Mouse (Mus musculus) hindbrain, embryonic 10.5 days (tissue): ENCODE measurements at regions not wholly inside any gene's neighbourhood (a gene's known extent, or its start where the extent isn't known, plus 50 kb on each side); places are given as distances from the start of the nearest gene placed in this dataset.
A peak's percentile ranks its signal among the peaks of the same experiment; 100 is the strongest.

ENCODE experiments used
- DNase-seq: peaks from one replicate; pipeline ENCODE4 v3.0.0-alpha.2; 2017; ENCODE audit warnings: low spot score
- H3K27ac ChIP-seq: fragments of 300-500 bp; sonication (generic); 2 replicates; pipeline ENCODE4 v1.5.1; 2016; ENCODE audit warnings: mild to moderate bottlenecking, moderate library complexity
- H3K27me3 ChIP-seq: fragments of 300-500 bp; sonication (generic); 2 replicates; pipeline ENCODE4 v1.6.1; 2016; ENCODE audit warnings: mild to moderate bottlenecking; ENCODE audit not compliant: poor library complexity, insufficient read depth, severe bottlenecking
- H3K36me3 ChIP-seq: fragments of 300-500 bp; sonication (generic); 2 replicates; pipeline ENCODE4 v1.6.1; 2016; ENCODE audit warnings: mild to moderate bottlenecking, moderate library complexity
- H3K4me1 ChIP-seq: fragments of 300-500 bp; sonication (generic); replicated peaks from 2 replicates; pipeline ENCODE4 v1.6.1; 2016; ENCODE audit warnings: mild to moderate bottlenecking
- H3K4me3 ChIP-seq: fragments of 300-500 bp; sonication (generic); 2 replicates; pipeline ENCODE4 v1.5.1; 2016; ENCODE audit warnings: mild to moderate bottlenecking, moderate library complexity
- H3K9me3 ChIP-seq: fragments of 300-500 bp; sonication (generic); 2 replicates; pipeline ENCODE4 v1.6.1; 2016; ENCODE audit warnings: mild to moderate bottlenecking, moderate library complexity
- WGBS: fragments of 180-500 bp; shearing (Covaris S2); methylation state at CpG from one replicate; pipeline ENCODE4 v1.1.7; 2016; 5-methylcytosine and 5-hydroxymethylcytosine counted together

DNA sequence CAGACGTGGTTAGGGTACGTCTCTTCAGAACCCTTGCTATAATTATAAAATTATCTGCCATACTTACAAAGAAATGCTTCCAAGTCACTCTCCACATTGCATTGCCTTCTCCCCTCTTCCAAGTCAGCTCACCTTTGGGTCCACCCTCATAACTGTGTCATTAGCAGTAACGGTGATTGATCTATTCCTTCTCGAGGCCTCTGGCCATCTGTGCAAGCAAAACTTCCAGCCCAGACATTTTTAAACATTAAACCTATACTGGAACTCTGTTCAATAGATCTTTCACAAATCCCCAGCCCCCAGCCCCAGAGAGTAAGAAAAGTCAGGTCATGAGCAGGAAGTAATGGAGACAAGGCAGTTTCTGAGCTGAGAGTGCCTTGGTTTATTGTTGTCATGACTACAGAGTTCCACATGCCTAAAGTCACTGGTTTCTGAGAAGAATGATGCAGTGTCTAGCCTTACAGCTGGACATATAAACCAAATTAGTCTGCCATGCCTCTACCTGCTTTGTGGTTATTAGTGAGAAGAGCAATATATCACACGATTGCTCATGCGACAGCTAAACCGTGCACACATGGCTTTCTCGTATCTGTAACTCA lies 156.1 kb upstream of the Lrig3 start:
- no peaks in the 10 kb centered on the region for H3K36me3 ChIP-seq
- WGBS = 79% methylated on average over 8 of the region's 8 CpGs
- no peak for DNase-seq
- no peak overlapping the region for H3K4me3 ChIP-seq
- no peaks in the 10 kb centered on the region for H3K9me3 ChIP-seq
- H3K4me1 ChIP-seq = peaks cover 9% of the 10 kb centered on the region; the same call in 1 of the 2 replicates
- no peaks in the 10 kb centered on the region for H3K27me3 ChIP-seq
- peak overlapping the region; percentile 45 for H3K27ac ChIP-seq

DNA sequence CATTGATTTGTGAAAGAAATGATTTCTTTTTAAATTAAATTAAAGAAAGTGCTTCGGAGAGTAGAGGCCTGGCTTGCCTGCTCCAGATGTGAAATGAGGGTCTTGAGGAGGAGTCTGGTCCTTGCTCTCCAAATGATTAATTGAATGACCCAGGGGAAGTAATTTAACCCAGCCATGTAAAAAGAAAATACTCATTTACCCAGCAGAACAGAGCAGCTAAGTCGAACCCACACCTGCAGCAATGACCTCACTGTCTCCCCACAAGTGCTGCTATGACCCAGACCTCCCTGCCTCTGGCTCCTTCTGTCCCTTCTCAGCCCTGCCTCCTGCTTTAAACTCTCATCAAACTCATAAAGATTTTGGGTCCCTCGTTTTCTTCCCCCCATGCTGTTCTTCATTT lies 155.4 kb upstream of the Lrig3 start:
- Histone ChIP-seq H3K4me3 (no peak overlapping the region), H3K36me3 (no peaks in the 10 kb centered on the region), H3K9me3 (no peaks in the 10 kb centered on the region), H3K27ac (no peak overlapping the region), H3K4me1 (peaks cover 9% of the 10 kb centered on the region; the same call in 1 of the 2 replicates), H3K27me3 (no peaks in the 10 kb centered on the region)
- 56% methylated on average over 3 of the region's 3 CpGs for WGBS
- DNase-seq = no peak

DNA sequence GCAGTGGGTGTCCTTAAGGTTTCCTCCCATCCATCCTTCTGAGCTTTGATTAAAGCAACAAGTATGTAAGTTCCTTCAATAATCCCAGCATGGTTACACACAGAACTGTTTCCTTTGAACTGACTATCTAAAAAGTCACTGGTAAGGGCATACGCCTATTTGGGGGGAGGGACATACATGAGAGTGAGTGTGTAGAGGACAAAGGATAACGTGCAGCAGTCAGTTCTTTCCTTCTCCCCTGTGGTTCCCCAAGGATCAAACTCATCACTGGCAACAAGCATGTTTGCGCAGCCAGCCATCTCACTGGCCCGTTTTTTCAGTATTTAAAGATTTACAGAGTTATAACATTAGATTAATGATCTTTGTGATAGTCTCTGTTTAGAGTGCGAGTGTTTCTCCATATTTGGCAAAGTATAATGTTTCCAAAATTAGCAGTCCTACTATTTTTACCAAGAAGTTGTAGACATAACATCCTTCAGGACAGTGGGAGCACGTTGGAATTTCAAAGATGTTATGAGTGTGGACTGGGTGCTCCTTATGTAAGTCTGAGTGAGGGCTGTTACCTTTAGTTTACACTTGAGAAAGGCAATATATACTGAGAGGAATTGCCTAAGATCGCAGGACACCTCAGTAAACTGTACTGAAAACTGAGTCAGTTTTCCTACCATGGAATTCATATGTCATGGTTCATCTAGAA lies 151.6 kb upstream of the Lrig3 start:
- H3K4me3 ChIP-seq = no peak overlapping the region
- peaks cover 9% of the 10 kb centered on the region; the same call in 1 of the 2 replicates for H3K4me1 ChIP-seq
- H3K27me3 ChIP-seq = no peaks in the 10 kb centered on the region
- H3K9me3 ChIP-seq = no peaks in the 10 kb centered on the region
- no peak overlapping the region for H3K27ac ChIP-seq
- WGBS = 82% methylated on average over 7 of the region's 7 CpGs
- DNase-seq = no peak
- no peaks in the 10 kb centered on the region for H3K36me3 ChIP-seq

DNA sequence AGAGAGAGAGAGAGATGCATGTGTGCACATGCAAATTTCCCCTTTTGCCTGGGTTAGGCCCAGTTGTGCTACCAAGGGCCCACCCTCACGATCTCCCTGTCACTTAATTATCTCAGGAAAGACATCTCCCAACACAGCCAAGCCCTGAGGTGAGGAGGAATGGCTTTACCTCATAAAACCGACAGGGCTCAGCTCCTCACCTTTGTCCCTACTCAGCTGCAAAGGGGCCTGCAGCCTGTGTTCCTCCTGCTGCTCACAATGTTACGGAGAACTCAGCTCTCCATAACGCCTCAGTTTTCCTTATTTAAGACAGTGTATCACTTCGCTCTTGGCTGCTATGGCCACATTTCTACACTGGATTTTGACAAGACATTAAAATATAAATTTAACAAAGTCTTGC lies 133.8 kb upstream of the Lrig3 start:
- no peaks in the 10 kb centered on the region for H3K4me1 ChIP-seq
- WGBS = 65% methylated on average over 5 of the region's 5 CpGs
- H3K9me3 ChIP-seq = no peaks in the 10 kb centered on the region
- peak overlapping the region; percentile 12; the same call in 1 of the 2 replicates for H3K27ac ChIP-seq
- no peaks in the 10 kb centered on the region for H3K36me3 ChIP-seq
- no peaks in the 10 kb centered on the region for H3K27me3 ChIP-seq
- no peak for DNase-seq
- no peak overlapping the region for H3K4me3 ChIP-seq

DNA sequence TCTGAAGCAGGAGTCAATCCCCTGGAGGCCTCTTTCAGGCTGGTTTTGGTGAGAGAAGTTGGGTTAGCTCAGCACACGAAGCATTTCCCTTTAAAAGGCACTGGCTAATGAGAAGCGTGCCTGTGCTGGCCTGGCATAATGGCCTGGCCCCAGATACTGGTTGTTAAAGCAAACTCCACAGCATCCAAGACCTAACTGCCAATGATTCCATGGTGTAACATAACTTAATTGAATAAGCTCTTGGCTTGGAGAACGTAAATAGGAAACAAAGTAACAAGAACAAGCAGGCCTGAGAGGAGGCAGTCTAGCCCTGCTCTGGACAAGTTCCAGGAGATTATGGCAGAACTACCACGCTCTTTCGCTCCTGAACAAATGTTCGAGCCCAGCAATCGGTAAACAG lies 133.2 kb upstream of the Lrig3 start:
- no peak for DNase-seq
- H3K27me3 ChIP-seq = no peaks in the 10 kb centered on the region
- no peaks in the 10 kb centered on the region for H3K9me3 ChIP-seq
- no peaks in the 10 kb centered on the region for H3K36me3 ChIP-seq
- WGBS = 77% methylated on average over 7 of the region's 7 CpGs
- no peak overlapping the region for H3K27ac ChIP-seq
- no peak overlapping the region for H3K4me3 ChIP-seq
- no peaks in the 10 kb centered on the region for H3K4me1 ChIP-seq

DNA sequence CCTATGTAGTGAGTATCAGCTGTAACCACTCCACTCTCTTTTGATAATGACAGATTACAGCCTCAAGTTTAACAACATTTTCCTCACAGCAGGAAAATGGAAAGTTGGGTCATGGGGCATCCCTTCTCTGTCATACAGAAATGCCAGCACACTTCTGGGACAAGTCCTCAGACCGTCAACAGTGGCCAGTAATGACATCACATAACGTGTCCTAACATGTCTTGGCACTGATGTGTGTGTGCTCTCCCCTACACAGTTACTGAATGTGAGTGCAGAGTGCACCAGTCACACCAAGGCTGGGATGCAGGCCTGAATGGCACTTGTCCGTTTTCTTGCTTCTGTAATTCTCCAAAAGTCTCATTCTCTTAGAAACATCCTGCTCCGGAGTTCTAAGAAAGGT lies 132.0 kb upstream of the Lrig3 start:
- no peak overlapping the region for H3K27ac ChIP-seq
- no peak for DNase-seq
- peaks cover 5% of the 10 kb centered on the region for H3K4me1 ChIP-seq
- WGBS = 81% methylated on average over 4 of the region's 4 CpGs
- H3K9me3 ChIP-seq = no peaks in the 10 kb centered on the region
- no peak overlapping the region for H3K4me3 ChIP-seq
- H3K36me3 ChIP-seq = no peaks in the 10 kb centered on the region
- H3K27me3 ChIP-seq = no peaks in the 10 kb centered on the region

DNA sequence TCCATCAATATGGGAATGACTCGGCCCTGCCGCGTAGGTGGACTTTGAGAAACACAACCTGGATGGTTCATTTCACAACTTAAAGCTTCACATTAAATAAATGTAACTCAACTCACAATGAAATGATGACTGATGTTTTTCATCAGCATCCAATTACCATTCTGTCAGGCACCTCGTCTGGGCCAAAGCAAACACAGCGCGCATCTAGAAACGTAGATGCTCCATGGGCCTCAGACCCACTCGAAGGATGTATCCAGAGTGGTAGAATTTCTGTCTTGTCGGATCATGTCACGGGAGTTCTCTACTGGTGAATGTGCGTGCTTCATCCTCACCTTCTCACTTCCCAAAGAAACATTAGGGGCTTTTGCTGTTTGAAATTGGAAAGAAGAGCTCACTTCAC lies 127.0 kb upstream of the Lrig3 start:
- peaks cover 18% of the 10 kb centered on the region for H3K4me1 ChIP-seq
- H3K27ac ChIP-seq = peak overlapping the region; percentile 79
- 74% methylated on average over 11 of the region's 11 CpGs for WGBS
- H3K4me3 ChIP-seq = no peak overlapping the region
- H3K9me3 ChIP-seq = no peaks in the 10 kb centered on the region
- no peak for DNase-seq
- no peaks in the 10 kb centered on the region for H3K36me3 ChIP-seq
- no peaks in the 10 kb centered on the region for H3K27me3 ChIP-seq

DNA sequence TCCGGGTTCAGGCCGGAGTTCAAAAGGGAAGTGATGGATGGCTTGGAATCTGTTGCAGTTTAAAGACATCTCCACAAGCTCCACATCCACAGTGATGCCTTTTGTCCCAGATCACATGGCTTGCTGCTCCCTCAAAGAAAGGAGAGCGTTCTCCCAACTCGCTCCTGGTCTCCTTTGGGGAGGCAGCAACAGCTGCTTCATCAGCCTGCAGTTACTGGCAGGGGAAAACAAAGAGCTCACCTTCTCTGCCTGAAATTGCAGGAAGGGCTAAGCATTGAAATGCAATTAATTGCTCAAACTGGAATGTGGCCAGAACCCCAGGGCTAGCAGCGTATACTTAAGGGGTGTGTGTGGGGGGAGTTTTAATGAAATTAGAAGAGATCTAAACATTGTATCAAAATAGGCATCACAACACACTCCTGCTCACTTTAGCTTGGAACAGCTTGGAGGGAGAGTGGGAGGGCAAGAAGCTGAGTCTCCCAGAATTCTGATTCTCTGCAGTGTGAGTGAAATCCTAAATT lies 126.3 kb upstream of the Lrig3 start:
- WGBS = 16% methylated on average over 5 of the region's 5 CpGs
- Histone ChIP-seq H3K36me3 (no peaks in the 10 kb centered on the region), H3K27me3 (no peaks in the 10 kb centered on the region), H3K27ac (peak overlapping the region; percentile 79), H3K9me3 (no peaks in the 10 kb centered on the region), H3K4me1 (peaks cover 18% of the 10 kb centered on the region), H3K4me3 (no peak overlapping the region)
- DNase-seq = peak; percentile 41

DNA sequence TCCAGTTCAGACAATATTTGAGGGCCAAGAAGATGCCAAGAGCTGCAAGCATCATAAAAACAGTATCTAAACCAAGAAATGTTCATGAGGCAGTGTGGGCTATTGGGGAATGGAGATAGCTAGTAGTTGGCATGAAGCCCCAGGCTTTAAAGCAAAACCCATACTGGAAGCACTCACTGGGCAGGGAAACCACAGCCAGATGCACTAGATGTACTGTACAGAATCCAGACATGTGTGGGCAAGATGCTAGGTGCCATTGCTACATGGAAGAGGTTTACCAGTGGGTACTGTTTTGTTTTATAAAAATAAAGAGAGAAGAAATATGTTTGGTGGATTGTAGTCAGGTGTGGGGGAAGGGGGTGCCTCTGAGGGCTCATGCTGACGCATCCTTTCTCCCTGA lies 125.6 kb upstream of the Lrig3 start:
- Histone ChIP-seq H3K36me3 (no peaks in the 10 kb centered on the region), H3K4me3 (no peak overlapping the region), H3K4me1 (peaks cover 25% of the 10 kb centered on the region), H3K27me3 (no peaks in the 10 kb centered on the region), H3K9me3 (no peaks in the 10 kb centered on the region), H3K27ac (peak overlapping the region; percentile 79; the same call in 1 of the 2 replicates)
- no peak for DNase-seq
- 96% methylated on average over 1 of the region's 1 CpGs for WGBS

DNA sequence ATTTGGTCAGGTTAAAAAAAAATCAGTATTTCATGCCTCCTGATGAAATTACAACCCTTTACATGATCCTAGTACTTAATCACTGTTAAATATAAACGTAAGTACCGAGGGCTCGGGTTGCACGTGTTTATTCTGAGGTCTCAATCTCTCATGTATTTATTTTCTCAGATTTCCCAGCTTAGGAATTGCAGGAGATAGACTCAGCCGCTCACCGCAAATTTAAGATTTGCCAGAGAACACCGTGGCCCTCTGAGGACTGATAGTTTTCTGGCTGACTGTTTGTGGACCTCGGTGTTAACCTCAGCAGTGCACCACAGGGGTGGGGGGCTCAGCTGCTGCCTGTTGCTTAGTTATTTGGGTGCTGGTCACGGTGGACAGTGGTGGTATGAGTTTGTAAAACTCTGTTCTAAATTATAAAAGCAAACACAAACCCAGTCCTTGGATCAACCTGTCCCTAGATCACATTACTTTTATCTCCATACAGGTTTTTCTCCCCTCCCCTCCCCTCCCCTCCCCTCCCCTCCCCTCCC lies 121.6 kb upstream of the Lrig3 start:
- Histone ChIP-seq H3K36me3 (no peaks in the 10 kb centered on the region), H3K27ac (0 out of 2 replicates have a peak overlapping the region, but pooled peaks have one; percentile 17), H3K9me3 (no peaks in the 10 kb centered on the region), H3K4me1 (peaks cover 20% of the 10 kb centered on the region), H3K27me3 (no peaks in the 10 kb centered on the region), H3K4me3 (no peak overlapping the region)
- no peak for DNase-seq
- WGBS = 67% methylated on average over 9 of the region's 9 CpGs

DNA sequence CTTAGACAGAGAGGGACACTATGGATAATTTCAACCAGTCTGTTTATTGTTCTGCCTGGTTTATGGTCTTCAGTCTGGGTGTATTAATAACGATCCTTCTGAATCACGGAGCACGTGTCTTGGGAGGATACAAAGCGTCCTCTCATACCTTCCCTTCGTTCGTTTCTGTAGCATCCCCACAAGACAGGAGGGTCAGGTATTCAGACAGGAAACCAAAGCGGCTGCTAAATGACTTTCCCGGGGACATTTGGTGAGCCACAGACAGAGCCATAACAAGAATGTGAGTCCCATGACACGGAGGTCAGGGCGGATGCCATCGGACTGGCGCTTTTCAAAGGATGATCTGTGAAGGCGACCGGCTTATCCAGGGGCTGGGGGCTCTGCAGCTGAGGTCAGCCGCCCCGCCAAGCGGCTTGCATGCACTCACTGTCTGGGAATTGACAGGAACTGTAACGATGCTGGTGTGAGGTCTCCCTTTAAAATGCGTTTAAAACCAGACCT lies 120.9 kb upstream of the Lrig3 start:
- H3K4me1 ChIP-seq = peaks cover 13% of the 10 kb centered on the region; the same call in 1 of the 2 replicates
- no peaks in the 10 kb centered on the region for H3K9me3 ChIP-seq
- no peaks in the 10 kb centered on the region for H3K36me3 ChIP-seq
- peak; percentile 58 for DNase-seq
- H3K27ac ChIP-seq = peak overlapping the region; percentile 67
- WGBS = 24% methylated on average over 19 of the region's 19 CpGs
- H3K27me3 ChIP-seq = no peaks in the 10 kb centered on the region
- H3K4me3 ChIP-seq = peak overlapping the region; percentile 27

DNA sequence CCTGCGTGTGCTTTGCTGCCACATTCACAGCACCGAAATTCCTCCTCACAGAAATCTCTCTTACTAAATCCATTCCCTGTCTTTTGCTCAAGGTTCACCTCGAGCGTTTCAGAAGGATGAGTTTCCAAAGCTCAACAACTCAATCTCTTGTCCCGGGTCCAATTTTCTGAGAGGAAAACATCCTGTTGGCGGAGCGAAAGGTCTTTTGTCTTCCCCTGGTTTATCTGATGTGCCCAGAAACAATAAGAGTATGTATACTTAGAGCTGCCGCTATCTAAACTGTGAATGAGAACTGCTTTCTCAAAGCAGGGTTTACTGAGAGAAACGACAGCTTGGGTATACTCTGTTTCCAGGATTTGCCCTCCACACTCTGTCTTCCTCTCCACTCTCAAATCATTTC lies 115.6 kb upstream of the Lrig3 start:
- 67% methylated on average over 9 of the region's 9 CpGs for WGBS
- Histone ChIP-seq H3K4me3 (no peak overlapping the region), H3K36me3 (no peaks in the 10 kb centered on the region), H3K4me1 (peaks cover 8% of the 10 kb centered on the region; the same call in 1 of the 2 replicates), H3K27me3 (no peaks in the 10 kb centered on the region), H3K27ac (no peak overlapping the region), H3K9me3 (no peaks in the 10 kb centered on the region)
- no peak for DNase-seq

DNA sequence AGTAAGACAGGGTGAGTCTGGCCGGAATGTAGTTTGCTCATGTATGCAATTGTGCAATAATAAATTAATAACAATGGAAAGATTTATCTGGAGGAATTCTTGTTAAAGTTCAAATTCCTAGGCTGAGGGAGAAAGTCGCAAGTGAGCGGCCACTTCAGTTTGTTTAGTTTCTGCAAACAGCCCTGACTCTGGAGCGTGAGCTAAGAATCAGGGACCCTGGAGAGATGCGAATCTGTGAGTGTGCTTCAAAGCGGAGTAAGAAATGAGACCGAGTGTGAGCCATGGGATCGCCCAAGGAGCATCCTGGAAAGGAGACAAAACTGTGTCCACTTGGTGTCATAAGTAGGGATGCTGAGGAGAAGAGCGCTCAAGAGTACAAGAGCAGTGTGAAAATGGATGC lies 104.2 kb upstream of the Lrig3 start:
- no peaks in the 10 kb centered on the region for H3K4me1 ChIP-seq
- H3K4me3 ChIP-seq = no peak overlapping the region
- H3K36me3 ChIP-seq = no peaks in the 10 kb centered on the region
- no peaks in the 10 kb centered on the region for H3K9me3 ChIP-seq
- no peaks in the 10 kb centered on the region for H3K27me3 ChIP-seq
- DNase-seq = no peak
- WGBS = 91% methylated on average over 9 of the region's 9 CpGs
- H3K27ac ChIP-seq = no peak overlapping the region
